Mouse (Mus musculus): Measurements from ENCODE around the gene Usp2. TPM values are rescaled to one million over a fixed set of nuclear protein-coding genes. Genes with fewer than 3 reads are reported as not detected.
A peak's percentile ranks its signal among the peaks of the same experiment; 100 is the strongest.

Gene Usp2
- total RNA-seq, 1 experiment: 3.9 TPM

GRCm38 (mm10) chr9:44080953-44081352 lies 14.1 kb downstream of the Usp2 start:
- Histone ChIP-seq H3K4me1 (ENCODE audit: control insufficient read depth in 2 of 2, insufficient read depth in 2 of 2, low read length in 2 of 2, poor library complexity in 1 of 2) (peaks cover 4 to 8% of the 10 kb centered on the region in 2 experiments; a peak in 2 of 4 replicates), H3K36me3 (ENCODE audit: control insufficient read depth, insufficient read depth, low read length, poor library complexity, severe bottlenecking) (no peaks in the 10 kb centered on the region), H3K4me3 (ENCODE audit: insufficient read depth in 1 of 2, low read depth in 1 of 2, low read length in 2 of 2, poor library complexity in 1 of 2, severe bottlenecking in 1 of 2) (no peak overlapping the region), H3K27ac (ENCODE audit: insufficient read depth, low read depth, low read length, poor library complexity, severe bottlenecking) (no peak overlapping the region), H3K9me3 (ENCODE audit: control insufficient read depth, insufficient read depth, low read depth, low read length) (no peaks in the 10 kb centered on the region), H3K9ac (ENCODE audit: insufficient read depth, low read depth, low read length, poor library complexity, severe bottlenecking) (no peak overlapping the region)
- no peak for DNase-seq (ENCODE audit: low read depth, low spot score)
- in situ Hi-C loops (cut with MboI; ENCODE audit: low sequenced_read_pairs in 2 of 2, unreplicated experiment in 2 of 2): no loop called here
- TF ChIP-seq HCFC1 (IDR thresholded peaks at IDR 0.05; ENCODE audit: borderline replicate concordance, insufficient read depth, low read length) (no peak), ZC3H11A (IDR thresholded peaks at IDR 0.05; ENCODE audit: borderline replicate concordance, low read depth, low read length) (no peak), ZNF384 (IDR thresholded peaks at IDR 0.05; ENCODE audit: low read depth, low read length) (no peak), MAFK (IDR thresholded peaks at IDR 0.05; ENCODE audit: insufficient read depth, low read depth, low read length) (no peak), CHD2 (IDR thresholded peaks at IDR 0.05; ENCODE audit: low read depth, low read length) (no peak)

DNA sequence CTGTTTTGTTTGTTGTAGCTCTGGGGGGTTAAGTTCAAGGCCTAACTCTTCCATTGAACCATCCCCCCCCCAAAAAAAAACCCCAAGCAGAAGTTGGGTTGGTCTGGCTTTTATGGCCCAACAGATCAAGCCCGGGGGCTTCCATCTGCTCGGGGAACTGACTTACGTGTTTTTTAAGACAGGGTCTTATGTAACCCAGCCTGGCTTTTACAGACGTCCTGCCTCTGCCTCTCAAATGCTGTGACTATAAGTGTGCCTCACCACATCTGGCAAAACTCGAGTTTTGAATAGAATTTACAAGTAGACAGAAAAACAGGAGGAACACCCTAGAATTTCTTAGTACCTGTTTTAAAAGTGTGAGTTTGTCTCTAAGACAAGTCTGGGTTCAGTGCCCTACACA lies 14.8 kb downstream of the Usp2 start:
- TF ChIP-seq ZC3H11A (IDR thresholded peaks at IDR 0.05; ENCODE audit: borderline replicate concordance, low read depth, low read length) (no peak), HCFC1 (IDR thresholded peaks at IDR 0.05; ENCODE audit: borderline replicate concordance, insufficient read depth, low read length) (no peak), CHD2 (IDR thresholded peaks at IDR 0.05; ENCODE audit: low read depth, low read length) (no peak), MAFK (IDR thresholded peaks at IDR 0.05; ENCODE audit: insufficient read depth, low read depth, low read length) (no peak), ZNF384 (IDR thresholded peaks at IDR 0.05; ENCODE audit: low read depth, low read length) (no peak)
- no peak overlapping the region for H3K9ac ChIP-seq (ENCODE audit: insufficient read depth, low read depth, low read length, poor library complexity, severe bottlenecking)
- no peaks in the 10 kb centered on the region for H3K36me3 ChIP-seq (ENCODE audit: control insufficient read depth, insufficient read depth, low read length, poor library complexity, severe bottlenecking)
- no peak overlapping the region for H3K27ac ChIP-seq (ENCODE audit: insufficient read depth, low read depth, low read length, poor library complexity, severe bottlenecking)
- peaks cover 4 to 8% of the 10 kb centered on the region in 2 experiments; a peak in 2 of 4 replicates for H3K4me1 ChIP-seq (ENCODE audit: control insufficient read depth in 2 of 2, insufficient read depth in 2 of 2, low read length in 2 of 2, poor library complexity in 1 of 2)
- H3K4me3 ChIP-seq (ENCODE audit: insufficient read depth in 1 of 2, low read depth in 1 of 2, low read length in 2 of 2, poor library complexity in 1 of 2, severe bottlenecking in 1 of 2): no peak overlapping the region
- H3K9me3 ChIP-seq (ENCODE audit: control insufficient read depth, insufficient read depth, low read depth, low read length): no peaks in the 10 kb centered on the region
- DNase-seq (ENCODE audit: low read depth, low spot score): no peak
- in situ Hi-C loops (cut with MboI; ENCODE audit: low sequenced_read_pairs in 2 of 2, unreplicated experiment in 2 of 2): no loop called here

DNA sequence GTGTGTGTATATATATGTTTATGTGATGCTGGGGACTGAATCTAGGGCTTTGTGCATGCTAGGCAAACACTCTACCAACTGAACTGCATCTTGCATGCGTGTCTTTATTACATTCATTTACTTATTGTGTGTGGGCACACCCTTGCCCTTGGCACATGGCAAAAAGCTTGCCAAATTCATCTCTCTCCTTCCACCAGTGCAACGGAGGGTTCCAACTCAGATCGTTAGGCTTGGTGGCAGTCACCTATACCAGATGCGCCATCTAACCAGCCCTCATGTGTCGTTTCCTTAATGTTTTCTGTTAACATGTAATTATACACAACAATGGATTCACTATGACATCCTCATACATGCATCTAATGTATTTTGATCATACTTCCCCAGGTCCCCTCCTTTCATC lies 15.4 kb downstream of the Usp2 start:
- in situ Hi-C loops (cut with MboI; ENCODE audit: low sequenced_read_pairs in 2 of 2, unreplicated experiment in 2 of 2): no loop called here
- DNase-seq (ENCODE audit: low read depth, low spot score): no peak
- Histone ChIP-seq H3K4me1 (ENCODE audit: control insufficient read depth in 2 of 2, insufficient read depth in 2 of 2, low read length in 2 of 2, poor library complexity in 1 of 2) (peaks cover 4 to 11% of the 10 kb centered on the region in 2 experiments; a peak in 2 of 4 replicates), H3K27ac (ENCODE audit: insufficient read depth, low read depth, low read length, poor library complexity, severe bottlenecking) (no peak overlapping the region), H3K36me3 (ENCODE audit: control insufficient read depth, insufficient read depth, low read length, poor library complexity, severe bottlenecking) (no peaks in the 10 kb centered on the region), H3K9ac (ENCODE audit: insufficient read depth, low read depth, low read length, poor library complexity, severe bottlenecking) (no peak overlapping the region), H3K4me3 (ENCODE audit: insufficient read depth in 1 of 2, low read depth in 1 of 2, low read length in 2 of 2, poor library complexity in 1 of 2, severe bottlenecking in 1 of 2) (no peak overlapping the region), H3K9me3 (ENCODE audit: control insufficient read depth, insufficient read depth, low read depth, low read length) (no peaks in the 10 kb centered on the region)
- TF ChIP-seq ZC3H11A (IDR thresholded peaks at IDR 0.05; ENCODE audit: borderline replicate concordance, low read depth, low read length) (no peak), ZNF384 (IDR thresholded peaks at IDR 0.05; ENCODE audit: low read depth, low read length) (no peak), MAFK (IDR thresholded peaks at IDR 0.05; ENCODE audit: insufficient read depth, low read depth, low read length) (no peak), HCFC1 (IDR thresholded peaks at IDR 0.05; ENCODE audit: borderline replicate concordance, insufficient read depth, low read length) (no peak), CHD2 (IDR thresholded peaks at IDR 0.05; ENCODE audit: low read depth, low read length) (no peak)

DNA sequence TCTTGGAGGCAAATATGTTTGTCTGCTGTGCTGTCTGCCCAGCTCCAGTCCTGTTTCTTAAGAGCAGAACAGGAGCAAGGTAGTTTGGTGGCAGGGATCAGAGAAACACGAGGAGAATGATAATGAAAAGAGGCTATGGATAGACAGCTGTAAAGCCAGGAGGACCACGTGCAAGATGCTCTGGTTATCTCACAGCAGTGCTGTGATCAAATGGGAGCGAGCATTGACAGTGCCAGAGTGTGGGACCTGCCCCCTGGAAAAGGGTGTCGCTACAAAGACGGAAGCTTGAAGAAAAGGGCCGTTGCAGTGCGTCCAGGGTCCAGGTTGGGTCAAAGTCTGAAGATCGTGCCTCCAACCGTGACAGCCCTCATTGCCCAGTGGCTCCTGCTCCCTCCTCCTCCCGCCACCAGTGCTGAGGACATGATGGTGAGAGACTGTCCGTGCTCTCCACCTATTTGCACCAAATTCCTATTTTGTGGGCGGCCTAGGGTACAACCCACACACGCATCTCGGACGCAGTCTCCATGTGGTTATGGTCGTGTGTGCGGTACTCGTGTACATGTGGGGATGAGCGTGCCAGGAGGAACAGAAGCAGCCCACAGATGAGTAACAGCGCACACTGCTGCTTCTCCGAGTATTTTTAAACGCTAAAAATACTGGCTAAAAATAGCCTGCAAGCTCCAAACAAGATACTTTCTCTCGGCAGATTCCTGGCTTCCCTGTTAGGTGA lies 16.7 kb downstream of the Usp2 start:
- no peaks in the 10 kb centered on the region for H3K36me3 ChIP-seq (ENCODE audit: control insufficient read depth, insufficient read depth, low read length, poor library complexity, severe bottlenecking)
- H3K9ac ChIP-seq (ENCODE audit: insufficient read depth, low read depth, low read length, poor library complexity, severe bottlenecking): no peak overlapping the region
- no peak overlapping the region for H3K27ac ChIP-seq (ENCODE audit: insufficient read depth, low read depth, low read length, poor library complexity, severe bottlenecking)
- H3K9me3 ChIP-seq (ENCODE audit: control insufficient read depth, insufficient read depth, low read depth, low read length): no peaks in the 10 kb centered on the region
- TF ChIP-seq HCFC1 (IDR thresholded peaks at IDR 0.05; ENCODE audit: borderline replicate concordance, insufficient read depth, low read length) (no peak), CHD2 (IDR thresholded peaks at IDR 0.05; ENCODE audit: low read depth, low read length) (no peak), ZNF384 (IDR thresholded peaks at IDR 0.05; ENCODE audit: low read depth, low read length) (no peak), MAFK (IDR thresholded peaks at IDR 0.05; ENCODE audit: insufficient read depth, low read depth, low read length) (no peak)
- peaks cover 4 to 14% of the 10 kb centered on the region in 2 experiments; a peak in 3 of 4 replicates for H3K4me1 ChIP-seq (ENCODE audit: control insufficient read depth in 2 of 2, insufficient read depth in 2 of 2, low read length in 2 of 2, poor library complexity in 1 of 2)
- in situ Hi-C loops (cut with MboI; ENCODE audit: low sequenced_read_pairs in 2 of 2, unreplicated experiment in 2 of 2): no loop called here
- peak overlapping the region; percentile 80 to 87; a peak in 3 of 4 replicates for H3K4me3 ChIP-seq (ENCODE audit: insufficient read depth in 1 of 2, low read depth in 1 of 2, low read length in 2 of 2, poor library complexity in 1 of 2, severe bottlenecking in 1 of 2)
- DNase-seq (ENCODE audit: low read depth, low spot score): no peak
